Mouse (Mus musculus): ENCODE results near the gene Sergef.

Sergef gene

GRCm38 (mm10) chr7:46413959-46414725, 225.5 kb downstream of the Sergef start:
- intact Hi-C loops (cut with DNase I): no loop called here

DNA sequence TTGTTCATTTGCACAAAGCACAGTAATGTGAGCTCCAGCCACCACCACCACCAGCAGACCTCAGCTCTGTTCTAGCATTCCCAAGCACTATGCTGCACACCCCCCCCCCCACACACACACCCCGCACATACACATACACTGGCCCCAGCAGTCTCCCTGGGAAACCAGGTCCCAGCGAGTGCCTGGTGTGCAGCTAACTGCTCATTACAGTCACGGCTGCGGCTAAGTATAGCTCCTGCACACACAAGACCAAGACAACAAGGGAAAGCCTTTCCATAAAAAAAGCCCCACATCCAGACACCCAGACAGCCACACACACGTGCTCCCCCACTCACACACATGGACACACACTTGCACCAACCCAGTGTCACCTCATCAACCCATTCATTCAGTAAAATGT, 226.8 kb downstream of the Sergef start:
- intact Hi-C loops (cut with DNase I): no loop called here

GRCm38 (mm10) chr7:46410727-46411126, 228.9 kb downstream of the Sergef start:
- intact Hi-C loops (cut with DNase I): no loop called here

GRCm38 (mm10) chr7:46409204-46409789, 230.3 kb downstream of the Sergef start:
- intact Hi-C loops (cut with DNase I): no loop called here

DNA sequence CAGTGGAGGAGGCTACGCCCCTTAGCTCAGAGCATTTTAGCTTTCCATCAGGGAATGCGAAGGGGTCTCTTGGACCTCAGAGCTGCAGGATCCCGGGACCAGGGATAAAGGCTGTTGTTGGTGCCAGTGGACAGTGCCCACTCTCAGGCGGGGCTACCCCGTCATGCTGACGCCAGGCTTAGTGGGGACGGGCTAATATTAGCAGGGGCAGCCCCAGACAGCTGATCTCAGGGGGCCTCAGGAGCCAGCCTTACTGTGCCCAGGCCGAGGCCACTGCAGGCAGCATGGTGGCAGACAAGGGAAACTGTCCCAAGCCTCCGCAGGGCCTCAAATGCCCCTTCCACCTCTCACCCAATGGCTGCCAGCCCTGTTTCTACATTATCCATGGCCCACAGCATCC, 231.0 kb downstream of the Sergef start:
- intact Hi-C loops (cut with DNase I): no loop called here

- intact Hi-C loops (cut with DNase I): no loop called here
These were observed 234.9 kb downstream of the Sergef start for GRCm38 (mm10) chr7:46404756-46405155.

- intact Hi-C loops (cut with DNase I): no loop called here
These were observed 235.8 kb downstream of the Sergef start for GRCm38 (mm10) chr7:46403616-46404485.

DNA sequence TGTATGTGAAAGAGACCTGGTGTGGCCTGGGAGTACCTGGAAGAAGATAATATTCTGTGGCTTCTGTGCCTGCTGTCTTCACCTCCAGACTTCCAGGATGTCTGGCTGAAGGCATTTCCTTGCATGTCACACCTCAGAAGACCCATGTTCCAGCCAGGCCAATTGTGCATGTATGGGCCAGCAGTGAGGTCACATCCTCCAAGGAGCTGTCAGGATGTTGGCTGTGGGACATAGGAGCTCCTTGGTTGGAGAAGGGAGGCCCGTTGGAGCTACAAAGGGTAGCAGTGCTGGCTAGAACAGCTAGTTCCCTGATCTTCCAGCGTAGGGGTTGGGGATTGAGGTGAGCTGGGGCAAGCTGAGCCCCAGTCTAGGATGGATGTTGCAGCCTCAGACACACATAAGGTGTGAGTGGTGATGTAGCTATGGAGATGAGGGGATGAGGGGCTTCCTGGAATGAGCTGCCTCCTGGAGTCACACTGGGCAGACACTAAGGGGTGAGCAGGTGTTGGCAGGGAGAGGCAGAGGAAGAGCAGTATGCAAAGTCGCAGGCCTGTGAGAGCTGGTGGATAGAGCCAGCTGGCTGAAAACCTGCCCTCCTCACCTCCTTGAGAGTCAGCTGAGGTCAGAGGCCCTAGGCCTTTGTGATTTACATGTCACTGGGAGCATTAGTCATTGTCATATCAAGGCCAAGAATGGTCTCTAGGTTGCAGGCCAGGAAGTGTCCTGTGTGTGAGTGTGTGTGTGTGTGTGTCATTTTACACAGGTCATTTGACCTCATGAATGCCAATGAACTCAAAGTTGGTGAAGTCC, 238.0 kb downstream of the Sergef start:
- intact Hi-C loops (cut with DNase I): no loop called here

- intact Hi-C loops (cut with DNase I): no loop called here
These were observed 239.3 kb downstream of the Sergef start for GRCm38 (mm10) chr7:46400346-46400745.

GRCm38 (mm10) chr7:46399676-46400075, 239.9 kb downstream of the Sergef start:
- intact Hi-C loops (cut with DNase I): no loop called here

- intact Hi-C loops (cut with DNase I): no loop called here
These were observed 241.0 kb downstream of the Sergef start for GRCm38 (mm10) chr7:46398612-46399011.

DNA sequence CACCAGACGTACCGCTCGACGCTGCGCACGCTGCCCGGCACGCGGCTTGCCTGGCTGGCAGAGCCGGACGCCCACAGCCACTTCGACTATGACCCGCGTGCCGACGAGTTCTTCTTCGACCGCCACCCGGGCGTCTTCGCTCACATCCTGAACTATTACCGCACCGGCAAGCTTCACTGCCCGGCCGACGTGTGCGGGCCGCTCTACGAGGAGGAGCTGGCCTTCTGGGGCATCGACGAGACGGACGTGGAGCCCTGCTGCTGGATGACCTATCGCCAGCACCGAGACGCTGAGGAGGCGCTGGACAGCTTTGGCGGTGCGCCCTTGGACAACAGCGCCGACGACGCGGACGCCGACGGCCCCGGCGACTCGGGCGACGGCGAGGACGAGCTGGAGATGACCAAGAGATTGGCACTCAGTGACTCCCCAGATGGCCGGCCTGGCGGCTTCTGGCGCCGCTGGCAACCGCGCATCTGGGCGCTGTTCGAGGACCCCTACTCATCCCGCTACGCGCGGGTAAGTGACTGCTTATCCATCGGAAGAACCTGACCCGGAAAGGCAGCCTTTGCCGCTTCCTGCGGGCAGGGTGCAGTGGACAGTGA, 241.8 kb downstream of the Sergef start:
- intact Hi-C loops (cut with DNase I): no loop called here

DNA sequence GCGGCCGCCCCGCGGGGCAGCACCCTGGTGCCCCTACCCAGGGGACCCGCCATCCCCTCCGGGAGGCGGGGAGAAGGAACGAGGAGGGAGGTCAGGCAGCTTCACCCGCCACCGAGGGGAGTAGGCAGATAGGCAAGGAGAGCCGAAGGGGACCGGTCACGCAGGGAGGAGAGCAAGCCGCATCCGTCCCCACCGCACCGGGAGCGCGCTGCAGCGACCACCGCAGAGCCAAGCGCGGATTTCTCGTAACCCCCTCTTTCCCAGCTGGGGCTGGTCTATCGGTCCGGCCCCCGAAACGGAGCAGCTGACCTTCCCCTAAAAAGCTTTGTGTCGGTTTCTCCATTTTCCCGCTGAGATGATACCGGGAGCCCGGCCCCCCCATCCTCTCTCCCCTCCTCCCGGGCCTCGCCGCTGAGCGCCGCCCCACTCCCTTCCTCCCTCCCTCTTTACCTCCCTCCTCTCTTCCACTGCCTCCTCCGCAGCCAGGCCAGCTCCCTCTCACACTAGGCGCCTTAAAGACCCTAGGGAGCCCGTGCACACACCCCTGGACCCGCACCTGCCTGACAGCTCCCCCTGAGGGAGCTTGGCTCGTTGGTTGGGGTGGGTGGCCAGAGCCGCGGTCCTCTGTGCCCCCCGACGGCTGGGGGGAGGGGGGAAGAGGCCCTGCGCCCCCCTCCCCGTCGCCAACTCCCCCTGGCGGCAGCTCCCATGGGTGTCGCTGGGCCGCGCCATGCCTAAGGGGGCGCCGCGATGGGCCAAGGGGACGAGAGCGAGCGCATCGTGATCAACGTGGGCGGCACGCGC, 242.5 kb downstream of the Sergef start:
- intact Hi-C loops (cut with DNase I): no loop called here

- intact Hi-C loops (cut with DNase I): no loop called here
These were observed 243.2 kb downstream of the Sergef start, which contains the start of gene Kcnc1 for GRCm38 (mm10) chr7:46396231-46396927. TSS of gene Kcnc1 (plus strand) at chr7:46396497.

DNA sequence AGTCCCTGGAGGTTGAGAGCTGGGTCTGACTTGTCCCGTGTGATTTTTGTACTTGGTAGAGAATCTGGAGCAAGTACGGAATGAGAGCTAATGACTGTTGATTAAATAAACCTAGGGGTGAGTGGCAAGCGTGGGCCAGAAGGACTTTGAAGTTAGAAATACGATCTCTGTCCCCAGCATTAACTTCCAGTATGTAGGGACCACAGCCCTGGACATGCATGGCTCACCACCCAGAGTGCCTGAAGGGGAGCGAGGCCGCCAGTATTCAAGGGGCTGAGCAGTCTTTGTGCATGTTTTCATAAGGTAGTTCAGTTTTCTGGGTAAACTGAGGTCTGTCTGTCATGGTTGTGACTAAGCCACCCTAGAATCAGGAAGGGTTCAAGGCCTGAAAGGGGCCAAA, 244.0 kb downstream of the Sergef start:
- intact Hi-C loops (cut with DNase I): no loop called here

GRCm38 (mm10) chr7:46394933-46395332, 244.7 kb downstream of the Sergef start:
- intact Hi-C loops (cut with DNase I): no loop called here

DNA sequence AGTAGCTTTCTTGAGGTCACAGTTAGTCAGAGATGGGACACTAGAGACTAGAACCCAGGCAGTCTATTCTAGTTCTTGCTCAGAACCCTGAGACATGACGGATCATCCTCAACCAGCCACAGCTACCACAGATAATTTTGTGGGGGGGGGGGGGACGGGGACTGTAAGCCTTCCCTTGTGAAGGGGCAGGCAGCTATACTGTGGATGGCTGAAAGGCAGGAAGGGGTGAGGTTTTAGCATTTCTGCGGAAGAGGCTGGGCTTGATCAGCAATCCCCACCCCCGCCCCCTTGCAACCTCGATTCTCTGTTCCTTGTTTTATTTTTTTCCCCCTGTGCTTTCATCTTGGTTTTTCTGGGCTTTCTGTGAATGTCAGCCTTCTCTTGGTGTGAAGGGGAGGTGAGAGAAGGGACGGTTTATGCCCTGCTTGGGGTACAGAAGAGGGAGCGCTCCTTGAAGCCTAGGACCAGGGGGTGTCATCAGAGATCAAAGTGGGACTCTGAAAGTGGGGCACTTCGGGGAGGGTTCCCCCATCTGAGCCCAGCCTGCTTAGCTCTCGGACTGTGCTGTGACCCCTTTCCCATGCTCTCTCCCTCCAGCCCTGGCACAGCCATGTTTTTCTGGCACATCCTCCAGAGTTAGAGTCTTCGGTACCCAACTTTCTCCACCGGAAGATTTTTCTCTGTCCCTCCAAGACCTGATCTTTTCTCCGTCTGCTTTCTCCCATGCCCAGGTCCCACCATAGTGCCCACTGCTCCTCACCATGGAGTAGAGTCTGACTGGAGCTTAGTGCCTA, 245.7 kb downstream of the Sergef start:
- intact Hi-C loops (cut with DNase I): loop anchor here (2.0 kb wide), 2 partner anchors 175 to 213 kb away; no protein-coding TSS in a partner anchor
